Mouse (Mus musculus) c-Kit-positive CD71-positive TER-119-negative erythroid progenitor cells, embryonic 14.5 days (primary cell): ENCODE measurements around the gene Krr1.

Experiments used
- DNase-seq: peaks from one replicate; pipeline ENCODE4 v3.0.0-alpha.2; 2013; ENCODE audit warnings: low read depth

The Krr1 gene

GRCm38 (mm10) chr10:111972542-111973361 is at the start of gene Krr1:
Krr1 (plus strand) TSS chr10:111972664.
- DNase-seq = peak; percentile 93

- DNase-seq = no peak
Measured at GRCm38 (mm10) chr10:111923503-111924135, 48.8 kb upstream of the Krr1 start.

- DNase-seq = peak; percentile 23
Measured at GRCm38 (mm10) chr10:111924141-111924540, 48.3 kb upstream of the Krr1 start.

GRCm38 (mm10) chr10:111924716-111925488 is 47.6 kb upstream of the Krr1 start:
- DNase-seq = no peak

GRCm38 (mm10) chr10:111925489-111925860 is 47.0 kb upstream of the Krr1 start:
- peak; percentile 68 for DNase-seq

GRCm38 (mm10) chr10:111932621-111933345 is 39.7 kb upstream of the Krr1 start:
- DNase-seq = no peak

GRCm38 (mm10) chr10:111935207-111935606 is 37.3 kb upstream of the Krr1 start:
- DNase-seq = no peak

- no peak for DNase-seq
Measured at GRCm38 (mm10) chr10:111936021-111936420, 36.4 kb upstream of the Krr1 start.

- no peak for DNase-seq
Measured at GRCm38 (mm10) chr10:111936491-111937145, 35.8 kb upstream of the Krr1 start.

GRCm38 (mm10) chr10:111937146-111937534 is 35.3 kb upstream of the Krr1 start:
- no peak for DNase-seq

- no peak for DNase-seq
Measured at GRCm38 (mm10) chr10:111943026-111943425, 29.4 kb upstream of the Krr1 start.

GRCm38 (mm10) chr10:111945563-111945962 is 26.9 kb upstream of the Krr1 start:
- DNase-seq = no peak

- DNase-seq = no peak
Measured at GRCm38 (mm10) chr10:111948041-111948440, 24.4 kb upstream of the Krr1 start.

- DNase-seq = no peak
Measured at GRCm38 (mm10) chr10:111949008-111949407, 23.5 kb upstream of the Krr1 start.

GRCm38 (mm10) chr10:111955836-111956235 is 16.6 kb upstream of the Krr1 start:
- DNase-seq = no peak

GRCm38 (mm10) chr10:111957271-111958045 is 15.0 kb upstream of the Krr1 start:
- peak; percentile 50 for DNase-seq

- DNase-seq = no peak
Measured at GRCm38 (mm10) chr10:111958046-111958421, 14.4 kb upstream of the Krr1 start.

GRCm38 (mm10) chr10:111959353-111959752 is 13.1 kb upstream of the Krr1 start:
- no peak for DNase-seq

GRCm38 (mm10) chr10:111960459-111960858 is 12.0 kb upstream of the Krr1 start:
- DNase-seq = no peak

- no peak for DNase-seq
Measured at GRCm38 (mm10) chr10:111966394-111966793, 6.1 kb upstream of the Krr1 start.

- DNase-seq = no peak
Measured at GRCm38 (mm10) chr10:111971929-111972328, 535 bp upstream of the Krr1 start.
